Mouse (Mus musculus) lung, postnatal 0 days (tissue): ENCODE measurements around the gene Olfr1373.

Experiments
- CTCF ChIP-seq: IDR thresholded peaks from 2 replicates; pipeline ENCODE4 v1.5.1; 2016; ENCODE audit warnings: antibody characterized with exemption, mild to moderate bottlenecking
- EP300 ChIP-seq: IDR thresholded peaks from 2 replicates; pipeline ENCODE4 v1.6.1; 2016; ENCODE audit warnings: antibody characterized with exemption, mild to moderate bottlenecking, control low read depth

GRCm38 (mm10) chr11:52122045-52122444 is 23.3 kb downstream of the Olfr1373 start:
- TF ChIP-seq EP300 (no peak), CTCF (no peak)
